Mouse (Mus musculus) spleen, adult 2 months (tissue): ENCODE data around the gene Eef2k.

Experiments used
- CTCF ChIP-seq: fragments of 200-500 bp; IDR thresholded peaks from 2 replicates; pipeline ENCODE4 v1.5.1; 2011; ENCODE audit warnings: mild to moderate bottlenecking, inconsistent platforms; ENCODE audit not compliant: insufficient read depth, insufficient read length, insufficient replicate concordance; ENCODE audit errors: extremely low read depth
- POLR2A ChIP-seq: fragments of 200-500 bp; IDR thresholded peaks from 2 replicates; pipeline ENCODE4 v1.6.1; 2011; ENCODE audit warnings: low read depth, low read length, inconsistent platforms

GRCm38 (mm10) chr7:120836361-120836760 lies 6.3 kb upstream of the Eef2k start:
- TF ChIP-seq CTCF = no peak
- no peak for TF ChIP-seq POLR2A
